Mouse (Mus musculus) gastrocnemius, adult 2 months (tissue): ENCODE measurements around the gene Nat9. TPM values are rescaled to one million over a fixed set of nuclear protein-coding genes. Genes with fewer than 3 reads are reported as not detected.

ENCODE experiments used
- DNase-seq: peaks from one replicate; pipeline ENCODE4 v3.0.0; 2022
- H3K27ac ChIP-seq: fragments of 200-600 bp; 2 replicates; pipeline ENCODE4 v1.8.1; 2022; ENCODE audit warnings: mild to moderate bottlenecking
- H3K4me3 ChIP-seq: fragments of 200-600 bp; 2 replicates; pipeline ENCODE4 v1.8.1; 2022; ENCODE audit warnings: mild to moderate bottlenecking, moderate library complexity
- CTCF ChIP-seq: fragments of 200-600 bp; IDR thresholded peaks from 2 replicates; pipeline ENCODE4 v1.8.1; 2022; ENCODE audit warnings: antibody characterized with exemption, mild to moderate bottlenecking, moderate library complexity
- intact Hi-C: fragments of 180-260 bp; cut with DNase I; formaldehyde crosslinking; loops from one replicate; pipeline ENCODE4 v1.15.1; 2025
- long read RNA-seq, 2 experiments: library from polyadenylated mRNA; stranded (forward); transcript quantifications; one replicate each; pipeline ENCODE4 v2.0.0; 2021
- total RNA-seq, 2 experiments: library from RNA; stranded (reverse); gene quantifications; 2 replicates each; pipeline ENCODE4 v1.2.3; 2021

The Nat9 gene
- total RNA-seq: 10 to 100 TPM; 12.7 to 16.3 TPM
- long read RNA-seq, experiment 1, transcript Nat9-201 (7 exons, 1,143 nt): minor isoform, 7 of 18 reads
- long read RNA-seq, experiment 1, transcript Nat9-203 (7 exons, 1,204 nt): major isoform, 8 of 18 reads
- long read RNA-seq, experiment 1, partial matches to known transcripts: 0 of 18 reads
- long read RNA-seq, experiment 1, other reads (novel, unspliced or antisense): 2 of 18 reads
- long read RNA-seq, experiment 2, transcript Nat9-203 (7 exons, 1,204 nt): major isoform, 7 of 11 reads
- long read RNA-seq, experiment 2, partial matches to known transcripts: 1 of 11 reads
- long read RNA-seq, experiment 2, other reads (novel, unspliced or antisense): 0 of 11 reads

- Histone ChIP-seq H3K4me3 (peak within 1 kb of the TSS; percentile 88), H3K27ac (peak within 1 kb of the TSS; percentile 90)
- no peak for DNase-seq
- intact Hi-C loops: no loop called here
- TF ChIP-seq CTCF: no peak
Measured at GRCm38 (mm10) chr11:115187693-115188092, at the start of gene Nat9. Gene Nat9 (minus strand): TSS chr11:115187859.

- DNase-seq: no peak
- Histone ChIP-seq H3K4me3 (no peak overlapping the region), H3K27ac (no peak overlapping the region)
- intact Hi-C loops: no loop called here
- TF ChIP-seq CTCF: no peak
Measured at GRCm38 (mm10) chr11:115236570-115236969, 48.9 kb upstream of the Nat9 start.

- intact Hi-C loops: no loop called here
- peak; percentile 51 for DNase-seq
- no peak overlapping the region for H3K4me3 ChIP-seq
Measured at GRCm38 (mm10) chr11:115234320-115235044, 46.8 kb upstream of the Nat9 start.

GRCm38 (mm10) chr11:115233526-115234290, 46.0 kb upstream of the Nat9 start:
- no peak overlapping the region for H3K4me3 ChIP-seq
- no peak overlapping the region for H3K27ac ChIP-seq
- peak; percentile 30 for DNase-seq
- intact Hi-C loops: no loop called here
- peak; percentile 52 for TF ChIP-seq CTCF

More at GRCm38 (mm10) chr11:115234320-115235044, 46.8 kb upstream of the Nat9 start:
- TF ChIP-seq CTCF: no peak
- H3K27ac ChIP-seq: no peak overlapping the region

- no peak overlapping the region for H3K4me3 ChIP-seq
- intact Hi-C loops: no loop called here
- TF ChIP-seq CTCF: no peak
- no peak for DNase-seq
- H3K27ac ChIP-seq: no peak overlapping the region
Measured at GRCm38 (mm10) chr11:115232889-115233288, 45.2 kb upstream of the Nat9 start.

- no peak for DNase-seq
- Histone ChIP-seq H3K27ac (peak overlapping the region; percentile 43; the same call in 1 of the 2 replicates), H3K4me3 (no peak overlapping the region)
- no peak for TF ChIP-seq CTCF
- intact Hi-C loops: no loop called here
Measured at GRCm38 (mm10) chr11:115231924-115232323, 44.3 kb upstream of the Nat9 start.

- TF ChIP-seq CTCF: no peak
- intact Hi-C loops: no loop called here
- Histone ChIP-seq H3K27ac (peak overlapping the region; percentile 43; the same call in 1 of the 2 replicates), H3K4me3 (no peak overlapping the region)
- DNase-seq: no peak
Measured at GRCm38 (mm10) chr11:115231168-115231915, 43.7 kb upstream of the Nat9 start.

GRCm38 (mm10) chr11:115229021-115229930, 41.6 kb upstream of the Nat9 start:
- DNase-seq: peak; percentile 77
- no peak for TF ChIP-seq CTCF
- Histone ChIP-seq H3K27ac (peak overlapping the region; percentile 82), H3K4me3 (peak overlapping the region; percentile 19)
- intact Hi-C loops: no loop called here

- no peak for TF ChIP-seq CTCF
- peak; percentile 80 for DNase-seq
- intact Hi-C loops: no loop called here
- Histone ChIP-seq H3K27ac (peak overlapping the region; percentile 82), H3K4me3 (peak overlapping the region; percentile 36)
Measured at GRCm38 (mm10) chr11:115228430-115228829, 40.8 kb upstream of the Nat9 start.

GRCm38 (mm10) chr11:115227640-115228039, 40.0 kb upstream of the Nat9 start:
- intact Hi-C loops: no loop called here
- Histone ChIP-seq H3K27ac (peak overlapping the region; percentile 82), H3K4me3 (peak overlapping the region; percentile 36)
- no peak for DNase-seq
- no peak for TF ChIP-seq CTCF
